Mouse (Mus musculus) CH12.LX (cell line): ENCODE results near the gene Copb1. TPM values are rescaled to one million over a fixed set of nuclear protein-coding genes. Genes with fewer than 3 reads are reported as not detected.

Experiments used
- DNase-seq: peaks from one replicate; pipeline ENCODE4 v3.0.0-alpha.2; 2013; ENCODE audit errors: extremely low read depth
- H3K27ac ChIP-seq: 2 replicates; pipeline ENCODE4 v1.5.1; 2012; ENCODE audit warnings: low read depth, mild to moderate bottlenecking, control low read depth, moderate library complexity; ENCODE audit not compliant: insufficient read depth
- H3K27me3 ChIP-seq: replicated peaks from 2 replicates; pipeline ENCODE3; 2012; ENCODE audit warnings: inconsistent platforms
- H3K36me3 ChIP-seq, 2 experiments: replicated peaks in 1 of 2; 2 replicates each; pipeline versions ENCODE3 to v1.6.1; 2012; ENCODE audit warnings: inconsistent platforms in 1 of 2, low read length in 1 of 2, mild to moderate bottlenecking in 1 of 2, mixed read lengths in 1 of 2, moderate library complexity in 1 of 2; ENCODE audit not compliant: control insufficient read depth in 1 of 2, insufficient read depth in 1 of 2
- H3K4me1 ChIP-seq, 2 experiments: 2 replicates each; pipeline ENCODE4 v1.6.1; 2012; ENCODE audit warnings: inconsistent platforms in 1 of 2, moderate library complexity in 1 of 2; ENCODE audit not compliant: insufficient read depth in 2 of 2, control insufficient read depth in 1 of 2
- H3K4me2 ChIP-seq: 2 replicates; pipeline ENCODE4 v1.6.1; 2012; ENCODE audit warnings: low read depth, mild to moderate bottlenecking, control low read depth; ENCODE audit not compliant: poor library complexity, insufficient read depth, severe bottlenecking
- H3K4me3 ChIP-seq, 3 experiments: fragments of 150-350 bp in 1 of 3; sonication (generic) in 1 of 3; replicated peaks in 1 of 3; 2 replicates each; pipeline versions ENCODE3 to v1.5.1; 2011 to 2012; ENCODE audit warnings: low read depth in 2 of 3, low read length in 2 of 3, mild to moderate bottlenecking in 2 of 3, moderate library complexity in 2 of 3, control low read depth in 1 of 3, improper control_type of control experiment in 1 of 3, inconsistent platforms in 1 of 3, mixed read lengths in 1 of 3; ENCODE audit not compliant: poor library complexity in 1 of 3
- H3K79me2 ChIP-seq: replicated peaks from 2 replicates; pipeline ENCODE4 v1.6.1; 2012; ENCODE audit warnings: mild to moderate bottlenecking, moderate library complexity; ENCODE audit not compliant: control insufficient read depth, poor library complexity, insufficient read depth, severe bottlenecking; ENCODE audit errors: extremely low read depth
- H3K9ac ChIP-seq: 2 replicates; pipeline ENCODE4 v1.6.1; 2012; ENCODE audit warnings: low read depth, mild to moderate bottlenecking, control low read depth, moderate library complexity; ENCODE audit not compliant: insufficient read depth
- H3K9me3 ChIP-seq: replicated peaks from 2 replicates; pipeline ENCODE3; 2012; ENCODE audit warnings: low read length, inconsistent platforms, mixed read lengths
- BHLHE40 ChIP-seq: IDR thresholded peaks from 2 replicates; pipeline ENCODE4 v1.6.1; 2011; ENCODE audit warnings: mild to moderate bottlenecking, low read depth, low read length, improper control_type of control experiment
- CHD1 ChIP-seq: IDR thresholded peaks from 2 replicates; pipeline ENCODE4 v1.6.1; 2012; ENCODE audit warnings: low read depth, low read length, improper control_type of control experiment, inconsistent platforms
- CHD2 ChIP-seq: IDR thresholded peaks from 2 replicates; pipeline ENCODE4 v1.6.1; 2011; ENCODE audit warnings: low read length, improper control_type of control experiment
- EP300 ChIP-seq: IDR thresholded peaks from 2 replicates; pipeline ENCODE4 v1.6.1; 2011; ENCODE audit warnings: low read length, improper control_type of control experiment
- IRF4 ChIP-seq: IDR thresholded peaks from 2 replicates; pipeline ENCODE4 v1.6.1; 2014; ENCODE audit warnings: low read depth, mild to moderate bottlenecking, inconsistent platforms, low read length, improper control_type of control experiment
- KAT2A ChIP-seq: IDR thresholded peaks from 2 replicates; pipeline ENCODE4 v1.6.1; 2012; ENCODE audit warnings: low read length, improper control_type of control experiment, inconsistent platforms; ENCODE audit not compliant: insufficient replicate concordance
- MAX ChIP-seq: IDR thresholded peaks from 2 replicates; pipeline ENCODE4 v1.6.1; 2011; ENCODE audit warnings: low read length, improper control_type of control experiment
- MXI1 ChIP-seq: IDR thresholded peaks from 2 replicates; pipeline ENCODE4 v1.6.1; 2011; ENCODE audit warnings: mild to moderate bottlenecking, low read depth, low read length, improper control_type of control experiment
- MYC ChIP-seq: IDR thresholded peaks from 2 replicates; pipeline ENCODE4 v1.6.1; 2011; ENCODE audit warnings: low read depth, mild to moderate bottlenecking, improper control_type of control experiment, low read length
- NRF1 ChIP-seq: IDR thresholded peaks from 2 replicates; pipeline ENCODE4 v1.6.1; 2014; ENCODE audit warnings: low read depth, mild to moderate bottlenecking, inconsistent platforms, low read length, improper control_type of control experiment, moderate library complexity
- PAX5 ChIP-seq: IDR thresholded peaks from 2 replicates; pipeline ENCODE4 v1.6.1; 2012; ENCODE audit warnings: low read length, inconsistent platforms, mixed read lengths
- POLR2A ChIP-seq: IDR thresholded peaks from 2 replicates; pipeline ENCODE4 v1.6.1; 2011; ENCODE audit warnings: low read depth, mild to moderate bottlenecking, improper control_type of control experiment, low read length
- POLR2AphosphoS2 ChIP-seq: IDR thresholded peaks from 2 replicates; pipeline ENCODE4 v1.6.1; 2011; ENCODE audit warnings: low read depth, low read length, improper control_type of control experiment
- RAD21 ChIP-seq: IDR thresholded peaks from 2 replicates; pipeline ENCODE4 v1.6.1; 2011; ENCODE audit warnings: low read depth, mild to moderate bottlenecking, low read length, improper control_type of control experiment, moderate library complexity
- SMC3 ChIP-seq: IDR thresholded peaks from 2 replicates; pipeline ENCODE4 v1.6.1; 2011; ENCODE audit warnings: low read depth, low read length, improper control_type of control experiment
- TCF12 ChIP-seq: IDR thresholded peaks from 2 replicates; pipeline ENCODE4 v1.6.1; 2014; ENCODE audit warnings: low read depth, mild to moderate bottlenecking, inconsistent platforms, low read length, improper control_type of control experiment
- UBTF ChIP-seq: IDR thresholded peaks from 2 replicates; pipeline ENCODE4 v1.6.1; 2012; ENCODE audit warnings: low read depth, mild to moderate bottlenecking, inconsistent platforms, low read length, improper control_type of control experiment, moderate library complexity
- USF1 ChIP-seq: IDR thresholded peaks from 2 replicates; pipeline ENCODE4 v1.6.1; 2014; ENCODE audit warnings: low read depth, mild to moderate bottlenecking, inconsistent platforms, low read length, improper control_type of control experiment
- ZKSCAN1 ChIP-seq: IDR thresholded peaks from 2 replicates; pipeline ENCODE4 v1.6.1; 2012; ENCODE audit warnings: low read depth, inconsistent platforms, low read length, improper control_type of control experiment, borderline replicate concordance
- dilution Hi-C: fragments of 300-500 bp; cut with MboI; formaldehyde crosslinking; loops from 2 replicates; pipeline ENCODE4 v1.14.3; 2020; ENCODE audit warnings: low sequenced_read_pairs; ENCODE audit not compliant: extremely low pct_unique_long_range_greater_than_20kb, extremely low pct_ligation_motif_present
- in situ Hi-C: fragments of 300-500 bp; cut with MboI; formaldehyde crosslinking; loops from 3 replicates; pipeline ENCODE4 v1.14.3; 2019; ENCODE audit warnings: low sequenced_read_pairs, low pct_ligation_motif_present, low pct_unique_long_range_greater_than_20kb, mixed read lengths
- polyA plus RNA-seq: library from polyadenylated mRNA; unstranded; fragments of >175 nt; gene quantifications from 2 replicates; pipeline ENCODE4 v1.2.1, GENCODE M21; 2012; ENCODE audit warnings: low read depth; ENCODE audit not compliant: insufficient read length
- total RNA-seq, 2 experiments: library from RNA; depleted of rRNA; stranded (reverse); fragments of 300-350 nt in 1 of 2; fragments of >200 nt in 1 of 2; gene quantifications; 2 replicates each; pipeline ENCODE4 v1.2.3; 2012 to 2014

The Copb1 gene
- total and polyA plus RNA-seq, 3 experiments: 71.0 to 154 (median 114) TPM

- in situ Hi-C loops: no loop called here
- H3K9ac ChIP-seq: no peak overlapping the region
- TF ChIP-seq PAX5 (no peak), UBTF (no peak), TCF12 (no peak), POLR2AphosphoS2 (no peak), POLR2A (no peak), KAT2A (no peak), CHD2 (no peak), RAD21 (no peak), EP300 (no peak)
These were observed 77.9 kb downstream of the Copb1 start for GRCm38 (mm10) chr7:114176588-114176987.

GRCm38 (mm10) chr7:114171354-114172097 is 83.0 kb downstream of the Copb1 start:
- TF ChIP-seq EP300 (no peak), MXI1 (no peak), KAT2A (no peak), CHD1 (no peak), UBTF (no peak), USF1 (no peak), MAX (no peak), POLR2A (no peak), IRF4 (no peak), BHLHE40 (no peak), ZKSCAN1 (no peak), SMC3 (no peak), CHD2 (no peak), NRF1 (no peak), MYC (no peak)
- TF ChIP-seq, all 38 proteins: peak for 0
- no peak overlapping the region for H3K27ac ChIP-seq
- in situ Hi-C loops (no loop called here), dilution Hi-C loops (no loop called here)
- H3K4me3 ChIP-seq: no peak overlapping the region
- no peaks in the 10 kb centered on the region for H3K27me3 ChIP-seq
- no peak for DNase-seq
- H3K9ac ChIP-seq: no peak overlapping the region
- H3K9me3 ChIP-seq: no peaks in the 10 kb centered on the region
- no peaks in the 10 kb centered on the region for H3K36me3 ChIP-seq
- H3K79me2 ChIP-seq: no peaks in the 10 kb centered on the region
- H3K4me2 ChIP-seq: no peak overlapping the region
- peaks cover 0 to 24% of the 10 kb centered on the region in 2 experiments; a peak in 3 of 4 replicates for H3K4me1 ChIP-seq

More at GRCm38 (mm10) chr7:114176588-114176987, 77.9 kb downstream of the Copb1 start:
- H3K4me2 ChIP-seq: no peak overlapping the region
- peaks cover 0 to 4% of the 10 kb centered on the region in 2 experiments; a peak in 2 of 4 replicates for H3K4me1 ChIP-seq
- no peaks in the 10 kb centered on the region for H3K27me3 ChIP-seq
- H3K4me3 ChIP-seq: no peak overlapping the region
- H3K79me2 ChIP-seq: no peaks in the 10 kb centered on the region
- no peaks in the 10 kb centered on the region for H3K36me3 ChIP-seq
- H3K27ac ChIP-seq: no peak overlapping the region
- dilution Hi-C loops: no loop called here
- no peak for DNase-seq
- H3K9me3 ChIP-seq: no peaks in the 10 kb centered on the region
